Mouse (Mus musculus) CH12.LX (cell line): ENCODE data around the gene Zfp541. TPM values are rescaled to one million over a fixed set of nuclear protein-coding genes. Genes with fewer than 3 reads are reported as not detected.

ENCODE experiments used
- DNase-seq: peaks from one replicate; pipeline ENCODE4 v3.0.0-alpha.2; 2013; ENCODE audit errors: extremely low read depth
- H3K27ac ChIP-seq: 2 replicates; pipeline ENCODE4 v1.5.1; 2012; ENCODE audit warnings: low read depth, mild to moderate bottlenecking, control low read depth, moderate library complexity; ENCODE audit not compliant: insufficient read depth
- H3K27me3 ChIP-seq: replicated peaks from 2 replicates; pipeline ENCODE3; 2012; ENCODE audit warnings: inconsistent platforms
- H3K36me3 ChIP-seq, 2 experiments: replicated peaks in 1 of 2; 2 replicates each; pipeline versions ENCODE3 to v1.6.1; 2012; ENCODE audit warnings: inconsistent platforms in 1 of 2, low read length in 1 of 2, mild to moderate bottlenecking in 1 of 2, mixed read lengths in 1 of 2, moderate library complexity in 1 of 2; ENCODE audit not compliant: control insufficient read depth in 1 of 2, insufficient read depth in 1 of 2
- H3K4me1 ChIP-seq, 2 experiments: 2 replicates each; pipeline ENCODE4 v1.6.1; 2012; ENCODE audit warnings: inconsistent platforms in 1 of 2, moderate library complexity in 1 of 2; ENCODE audit not compliant: insufficient read depth in 2 of 2, control insufficient read depth in 1 of 2
- H3K4me2 ChIP-seq: 2 replicates; pipeline ENCODE4 v1.6.1; 2012; ENCODE audit warnings: low read depth, mild to moderate bottlenecking, control low read depth; ENCODE audit not compliant: poor library complexity, insufficient read depth, severe bottlenecking
- H3K4me3 ChIP-seq, 3 experiments: fragments of 150-350 bp in 1 of 3; sonication (generic) in 1 of 3; replicated peaks in 1 of 3; 2 replicates each; pipeline versions ENCODE3 to v1.5.1; 2011 to 2012; ENCODE audit warnings: low read depth in 2 of 3, low read length in 2 of 3, mild to moderate bottlenecking in 2 of 3, moderate library complexity in 2 of 3, control low read depth in 1 of 3, improper control_type of control experiment in 1 of 3, inconsistent platforms in 1 of 3, mixed read lengths in 1 of 3; ENCODE audit not compliant: poor library complexity in 1 of 3
- H3K79me2 ChIP-seq: replicated peaks from 2 replicates; pipeline ENCODE4 v1.6.1; 2012; ENCODE audit warnings: mild to moderate bottlenecking, moderate library complexity; ENCODE audit not compliant: control insufficient read depth, poor library complexity, insufficient read depth, severe bottlenecking; ENCODE audit errors: extremely low read depth
- H3K9ac ChIP-seq: 2 replicates; pipeline ENCODE4 v1.6.1; 2012; ENCODE audit warnings: low read depth, mild to moderate bottlenecking, control low read depth, moderate library complexity; ENCODE audit not compliant: insufficient read depth
- H3K9me3 ChIP-seq: replicated peaks from 2 replicates; pipeline ENCODE3; 2012; ENCODE audit warnings: low read length, inconsistent platforms, mixed read lengths
- BHLHE40 ChIP-seq: IDR thresholded peaks from 2 replicates; pipeline ENCODE4 v1.6.1; 2011; ENCODE audit warnings: mild to moderate bottlenecking, low read depth, low read length, improper control_type of control experiment
- CHD1 ChIP-seq: IDR thresholded peaks from 2 replicates; pipeline ENCODE4 v1.6.1; 2012; ENCODE audit warnings: low read depth, low read length, improper control_type of control experiment, inconsistent platforms
- CTCF ChIP-seq, 2 experiments: IDR thresholded peaks in 1 of 2; conservative IDR thresholded peaks in 1 of 2; 2 replicates each; pipeline ENCODE4 v1.5.1; 2011 to 2012; ENCODE audit warnings: low read depth in 2 of 2, low read length in 2 of 2, improper control_type of control experiment in 1 of 2, inconsistent platforms in 1 of 2, mild to moderate bottlenecking in 1 of 2, moderate library complexity in 1 of 2
- E2F4 ChIP-seq: IDR thresholded peaks from 2 replicates; pipeline ENCODE4 v1.6.1; 2011; ENCODE audit warnings: low read depth, low read length, improper control_type of control experiment; ENCODE audit not compliant: insufficient replicate concordance
- ELF1 ChIP-seq: IDR thresholded peaks from 2 replicates; pipeline ENCODE4 v1.6.1; 2014; ENCODE audit warnings: low read depth, mild to moderate bottlenecking, inconsistent platforms, low read length, improper control_type of control experiment
- GABPA ChIP-seq: IDR thresholded peaks from 2 replicates; pipeline ENCODE4 v1.6.1; 2012; ENCODE audit warnings: low read depth, low read length, improper control_type of control experiment, inconsistent platforms; ENCODE audit not compliant: insufficient replicate concordance
- HCFC1 ChIP-seq: IDR thresholded peaks from 2 replicates; pipeline ENCODE4 v1.6.1; 2012; ENCODE audit warnings: low read depth, mild to moderate bottlenecking, inconsistent platforms, low read length, improper control_type of control experiment
- MXI1 ChIP-seq: IDR thresholded peaks from 2 replicates; pipeline ENCODE4 v1.6.1; 2011; ENCODE audit warnings: mild to moderate bottlenecking, low read depth, low read length, improper control_type of control experiment
- NELFE ChIP-seq: IDR thresholded peaks from 2 replicates; pipeline ENCODE4 v1.6.1; 2011; ENCODE audit warnings: low read depth, low read length, improper control_type of control experiment
- NRF1 ChIP-seq: IDR thresholded peaks from 2 replicates; pipeline ENCODE4 v1.6.1; 2014; ENCODE audit warnings: low read depth, mild to moderate bottlenecking, inconsistent platforms, low read length, improper control_type of control experiment, moderate library complexity
- POLR2AphosphoS2 ChIP-seq: IDR thresholded peaks from 2 replicates; pipeline ENCODE4 v1.6.1; 2011; ENCODE audit warnings: low read depth, low read length, improper control_type of control experiment
- RAD21 ChIP-seq: IDR thresholded peaks from 2 replicates; pipeline ENCODE4 v1.6.1; 2011; ENCODE audit warnings: low read depth, mild to moderate bottlenecking, low read length, improper control_type of control experiment, moderate library complexity
- SMC3 ChIP-seq: IDR thresholded peaks from 2 replicates; pipeline ENCODE4 v1.6.1; 2011; ENCODE audit warnings: low read depth, low read length, improper control_type of control experiment
- TBP ChIP-seq: conservative IDR thresholded peaks from 2 replicates; pipeline ENCODE4 v1.6.1; 2011; ENCODE audit warnings: low read depth, low read length, improper control_type of control experiment
- TCF12 ChIP-seq: IDR thresholded peaks from 2 replicates; pipeline ENCODE4 v1.6.1; 2014; ENCODE audit warnings: low read depth, mild to moderate bottlenecking, inconsistent platforms, low read length, improper control_type of control experiment
- UBTF ChIP-seq: IDR thresholded peaks from 2 replicates; pipeline ENCODE4 v1.6.1; 2012; ENCODE audit warnings: low read depth, mild to moderate bottlenecking, inconsistent platforms, low read length, improper control_type of control experiment, moderate library complexity
- ZNF384 ChIP-seq: IDR thresholded peaks from 2 replicates; pipeline ENCODE4 v1.6.1; 2012; ENCODE audit warnings: low read depth, low read length, improper control_type of control experiment, inconsistent platforms
- dilution Hi-C: fragments of 300-500 bp; cut with MboI; formaldehyde crosslinking; loops from 2 replicates; pipeline ENCODE4 v1.14.3; 2020; ENCODE audit warnings: low sequenced_read_pairs; ENCODE audit not compliant: extremely low pct_unique_long_range_greater_than_20kb, extremely low pct_ligation_motif_present
- in situ Hi-C: fragments of 300-500 bp; cut with MboI; formaldehyde crosslinking; loops from 3 replicates; pipeline ENCODE4 v1.14.3; 2019; ENCODE audit warnings: low sequenced_read_pairs, low pct_ligation_motif_present, low pct_unique_long_range_greater_than_20kb, mixed read lengths
- polyA plus RNA-seq: library from polyadenylated mRNA; unstranded; fragments of >175 nt; gene quantifications from 2 replicates; pipeline ENCODE4 v1.2.1, GENCODE M21; 2012; ENCODE audit warnings: low read depth; ENCODE audit not compliant: insufficient read length
- total RNA-seq, 2 experiments: library from RNA; depleted of rRNA; stranded (reverse); fragments of 300-350 nt in 1 of 2; fragments of >200 nt in 1 of 2; gene quantifications; 2 replicates each; pipeline ENCODE4 v1.2.3; 2012 to 2014

Gene Zfp541
- total and polyA plus RNA-seq, 3 experiments, result 0.08 to 0.12 TPM; not detected in 1

DNA sequence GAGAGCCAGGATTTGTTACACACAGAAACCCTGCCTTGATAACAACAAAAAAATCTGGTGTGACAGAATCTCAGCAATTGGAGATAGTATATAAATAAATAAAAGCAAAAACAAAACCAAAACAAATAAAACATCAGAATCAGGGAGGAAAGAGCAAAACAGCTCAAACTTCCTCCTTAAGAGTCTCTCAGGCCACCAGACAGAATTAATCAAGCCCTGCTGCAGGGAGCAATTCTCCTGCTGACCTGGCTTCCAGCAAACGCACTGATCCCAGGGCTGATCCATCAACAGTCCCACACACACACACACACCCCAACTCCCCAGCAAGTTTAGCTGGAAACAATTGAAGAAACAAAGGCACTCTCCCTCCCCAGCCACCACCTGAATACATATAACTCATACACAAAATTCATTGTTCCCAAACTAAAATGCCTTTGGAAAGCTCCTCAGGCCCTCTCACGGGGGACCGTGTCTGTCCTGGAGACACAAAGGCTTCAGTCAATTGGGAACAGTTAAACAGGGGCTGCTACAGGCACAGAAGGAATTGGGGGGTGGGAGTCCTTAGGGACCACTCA is 17.7 kb upstream of the Zfp541 start:
- TF ChIP-seq HCFC1 (no peak), TBP (no peak), POLR2AphosphoS2 (no peak)
- H3K79me2 ChIP-seq, result peaks cover 80% of the 10 kb centered on the region
- H3K36me3 ChIP-seq, result peaks cover 6 to 30% of the 10 kb centered on the region in 2 experiments
- H3K27me3 ChIP-seq, result no peaks in the 10 kb centered on the region
- H3K9ac ChIP-seq, result no peak overlapping the region
- no peaks in the 10 kb centered on the region for H3K9me3 ChIP-seq
- peak overlapping the region in 1 of 3 experiments; percentile 2 for H3K4me3 ChIP-seq
- DNase-seq, result no peak
- dilution Hi-C loops, result no loop called here
- no peak overlapping the region for H3K4me2 ChIP-seq
- H3K27ac ChIP-seq, result no peak overlapping the region
- in situ Hi-C loops, result no loop called here
- peaks cover 16 to 64% of the 10 kb centered on the region in 2 experiments for H3K4me1 ChIP-seq

- Histone ChIP-seq H3K9ac (no peak overlapping the region), H3K4me2 (no peak overlapping the region), H3K27me3 (no peaks in the 10 kb centered on the region), H3K79me2 (peaks cover 78% of the 10 kb centered on the region), H3K27ac (no peak overlapping the region), H3K4me1 (peaks cover 16 to 59% of the 10 kb centered on the region in 2 experiments), H3K9me3 (no peaks in the 10 kb centered on the region), H3K4me3 (peak overlapping the region in 1 of 3 experiments; percentile 4), H3K36me3 (peaks cover 6 to 25% of the 10 kb centered on the region in 2 experiments)
- dilution Hi-C loops, result no loop called here
- DNase-seq, result no peak
- in situ Hi-C loops, result no loop called here
- TF ChIP-seq E2F4 (no peak), MXI1 (no peak), RAD21 (no peak), NRF1 (no peak), CTCF (conservative IDR thresholded peaks at IDR 0.05 in 1 of 2, IDR thresholded peaks at IDR 0.05 in 1 of 2; ENCODE audit: low read depth in 2 of 2, low read length in 2 of 2) (no peak), ZNF384 (no peak), BHLHE40 (no peak), SMC3 (no peak), ELF1 (no peak), CHD1 (no peak)
Measured at GRCm38 (mm10) chr7:16044531-16044930, 17.1 kb upstream of the Zfp541 start.

DNA sequence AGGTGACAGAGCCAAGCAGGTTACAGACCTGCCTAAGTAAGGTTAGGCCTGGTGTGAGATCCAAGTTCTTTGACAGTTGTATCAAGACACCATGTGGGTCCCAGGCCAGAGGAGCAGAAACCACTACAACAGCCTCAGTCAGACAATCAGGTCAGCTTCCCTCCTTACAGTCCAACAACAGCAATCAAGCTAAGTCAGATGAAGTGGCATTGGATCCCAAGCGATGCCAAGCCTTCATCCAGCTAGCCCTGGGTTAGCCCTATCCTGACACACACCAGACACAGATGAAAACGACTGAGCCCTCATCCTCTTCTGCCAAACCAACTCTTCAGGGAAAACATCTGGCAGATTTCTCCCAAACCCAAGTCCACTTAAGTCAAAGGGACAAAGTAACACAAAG is 16.1 kb upstream of the Zfp541 start:
- H3K36me3 ChIP-seq, result peaks cover 6 to 19% of the 10 kb centered on the region in 2 experiments
- in situ Hi-C loops (loop anchor here (5.0 kb wide), 1 partner anchor 63 kb away; no protein-coding TSS in a partner anchor), dilution Hi-C loops (no loop called here)
- H3K4me1 ChIP-seq, result peaks cover 22 to 60% of the 10 kb centered on the region in 2 experiments
- H3K9me3 ChIP-seq, result no peaks in the 10 kb centered on the region
- H3K27ac ChIP-seq, result peak overlapping the region; percentile 61
- H3K79me2 ChIP-seq, result peaks cover 72% of the 10 kb centered on the region
- H3K9ac ChIP-seq, result 0 out of 2 replicates have a peak overlapping the region, but pooled peaks have one; percentile 11
- H3K27me3 ChIP-seq, result no peaks in the 10 kb centered on the region
- H3K4me2 ChIP-seq, result peak overlapping the region; percentile 71
- no peak for DNase-seq
- no peak for TF ChIP-seq GABPA
- TF ChIP-seq NELFE, result no peak
- TF ChIP-seq UBTF, result no peak
- TF ChIP-seq TCF12, result no peak
- H3K4me3 ChIP-seq, result peak overlapping the region; percentile 12 to 88 (median 79)
